Mouse (Mus musculus): ENCODE measurements around the gene Crxos. TPM values are rescaled to one million over a fixed set of nuclear protein-coding genes. Genes with fewer than 3 reads are reported as not detected.
"Not testable (repeated sequence)": the region's sequence is repeated elsewhere in the genome, so short reads cannot be mapped to it uniquely, and the experiment has no call there.

The Crxos gene
- total and polyA plus RNA-seq, 3 experiments, result 0.38 TPM; not detected in 2

- Histone ChIP-seq H3K9me3 (replicated peaks) (no peaks in the 10 kb centered on the region), H3K4me3 (ENCODE audit: low read depth, low read length) (no peak overlapping the region), H3K36me3 (replicated peaks) (peaks cover under 1% of the 10 kb centered on the region), H3K27me3 (ENCODE audit: insufficient read depth, low read length) (peaks cover 25% of the 10 kb centered on the region), H3K4me1 (ENCODE audit: insufficient read depth, low read depth, low read length) (peaks cover 4% of the 10 kb centered on the region; the same call in 1 of the 2 replicates)
- DNase-seq (ENCODE audit: low spot score), result no peak
- ATAC-seq (ENCODE audit: extremely low read depth, insufficient number of reproducible peaks, low FRiP score, poor library complexity, severe bottlenecking), result no peak
- TF ChIP-seq POLR2AphosphoS5 (IDR thresholded peaks at IDR 0.05; ENCODE audit: insufficient replicate concordance, low read depth, low read length) (no peak), CTCF (IDR thresholded peaks at IDR 0.05; ENCODE audit: low read depth, low read length) (no peak)
Measured at GRCm38 (mm10) chr7:15910521-15910920, 28.1 kb downstream of the Crxos start.

- peak; percentile 54 for ATAC-seq (ENCODE audit: extremely low read depth, insufficient number of reproducible peaks, low FRiP score, poor library complexity, severe bottlenecking)
- H3K4me3 ChIP-seq (ENCODE audit: low read depth, low read length), result no peak overlapping the region
- DNase-seq (ENCODE audit: low spot score), result peak; percentile 50
- H3K4me1 ChIP-seq (ENCODE audit: insufficient read depth, low read depth, low read length), result peaks cover 4% of the 10 kb centered on the region; the same call in 1 of the 2 replicates
- peaks cover 15% of the 10 kb centered on the region for H3K36me3 ChIP-seq (replicated peaks)
- no peaks in the 10 kb centered on the region for H3K9me3 ChIP-seq (replicated peaks)
- H3K27me3 ChIP-seq (ENCODE audit: insufficient read depth, low read length), result peaks cover 17% of the 10 kb centered on the region
- TF ChIP-seq GATA2 (IDR thresholded peaks at IDR 0.05; ENCODE audit: borderline replicate concordance, low read depth, low read length) (no peak), CTCF (IDR thresholded peaks at IDR 0.05; ENCODE audit: low read depth, low read length) (peak; percentile 50), POLR2AphosphoS5 (IDR thresholded peaks at IDR 0.05; ENCODE audit: insufficient replicate concordance, low read depth, low read length) (no peak), GATA1 (IDR thresholded peaks at IDR 0.05; ENCODE audit: borderline replicate concordance, low read length) (no peak), TAL1 (conservative IDR thresholded peaks at IDR 0.05; ENCODE audit: low read depth, low read length) (no peak)
Measured at GRCm38 (mm10) chr7:15912183-15912582, 29.8 kb downstream of the Crxos start.

GRCm38 (mm10) chr7:15914252-15914651, 31.8 kb downstream of the Crxos start:
- no peaks in the 10 kb centered on the region for H3K9me3 ChIP-seq (replicated peaks)
- ATAC-seq (ENCODE audit: extremely low read depth, insufficient number of reproducible peaks, low FRiP score, poor library complexity, severe bottlenecking), result no peak
- H3K27me3 ChIP-seq (ENCODE audit: insufficient read depth, low read length), result peaks cover 5% of the 10 kb centered on the region; the same call in 1 of the 2 replicates
- H3K36me3 ChIP-seq (replicated peaks), result peaks cover 33% of the 10 kb centered on the region
- no peak for TF ChIP-seq TAL1 (conservative IDR thresholded peaks at IDR 0.05; ENCODE audit: low read depth, low read length)
- TF ChIP-seq GATA2 (IDR thresholded peaks at IDR 0.05; ENCODE audit: borderline replicate concordance, low read depth, low read length), result no peak
- no peak for TF ChIP-seq POLR2AphosphoS5 (IDR thresholded peaks at IDR 0.05; ENCODE audit: insufficient replicate concordance, low read depth, low read length)
- TF ChIP-seq CTCF (IDR thresholded peaks at IDR 0.05; ENCODE audit: low read depth, low read length), result peak; percentile 97
- TF ChIP-seq GATA1 (IDR thresholded peaks at IDR 0.05; ENCODE audit: borderline replicate concordance, low read length), result no peak
- peaks cover 16% of the 10 kb centered on the region for H3K4me1 ChIP-seq (ENCODE audit: insufficient read depth, low read depth, low read length)
- no peak for DNase-seq (ENCODE audit: low spot score)
- no peak overlapping the region for H3K4me3 ChIP-seq (ENCODE audit: low read depth, low read length)

- no peak overlapping the region for H3K4me3 ChIP-seq (ENCODE audit: low read depth, low read length)
- H3K36me3 ChIP-seq (replicated peaks), result peaks cover 38% of the 10 kb centered on the region
- DNase-seq (ENCODE audit: low spot score) (no peak), ATAC-seq (ENCODE audit: extremely low read depth, insufficient number of reproducible peaks, low FRiP score, poor library complexity, severe bottlenecking) (no peak)
- H3K27me3 ChIP-seq (ENCODE audit: insufficient read depth, low read length), result peaks cover 5% of the 10 kb centered on the region; the same call in 1 of the 2 replicates
- TF ChIP-seq GATA2 (IDR thresholded peaks at IDR 0.05; ENCODE audit: borderline replicate concordance, low read depth, low read length), result no peak
- no peak for TF ChIP-seq TAL1 (conservative IDR thresholded peaks at IDR 0.05; ENCODE audit: low read depth, low read length)
- no peak for TF ChIP-seq GATA1 (IDR thresholded peaks at IDR 0.05; ENCODE audit: borderline replicate concordance, low read length)
- no peak for TF ChIP-seq CTCF (IDR thresholded peaks at IDR 0.05; ENCODE audit: low read depth, low read length)
- TF ChIP-seq POLR2AphosphoS5 (IDR thresholded peaks at IDR 0.05; ENCODE audit: insufficient replicate concordance, low read depth, low read length), result no peak
- H3K9me3 ChIP-seq (replicated peaks), result no peaks in the 10 kb centered on the region
- peaks cover 21% of the 10 kb centered on the region for H3K4me1 ChIP-seq (ENCODE audit: insufficient read depth, low read depth, low read length)
Measured at GRCm38 (mm10) chr7:15914751-15915150, 32.3 kb downstream of the Crxos start.

GRCm38 (mm10) chr7:15915695-15916094, 33.3 kb downstream of the Crxos start:
- peaks cover 30% of the 10 kb centered on the region for H3K4me1 ChIP-seq (ENCODE audit: insufficient read depth, low read depth, low read length)
- peaks cover 47% of the 10 kb centered on the region for H3K36me3 ChIP-seq (replicated peaks)
- H3K9me3 ChIP-seq (replicated peaks); ATAC-seq (ENCODE audit: extremely low read depth, insufficient number of reproducible peaks, low FRiP score, poor library complexity, severe bottlenecking); DNase-seq (ENCODE audit: low spot score); H3K4me3 ChIP-seq (ENCODE audit: low read depth, low read length); H3K27me3 ChIP-seq (ENCODE audit: insufficient read depth, low read length): not testable (repeated sequence)

GRCm38 (mm10) chr7:15916134-15916723, 33.8 kb downstream of the Crxos start:
- peaks cover 50% of the 10 kb centered on the region for H3K36me3 ChIP-seq (replicated peaks)
- no peak for TF ChIP-seq GATA1 (IDR thresholded peaks at IDR 0.05; ENCODE audit: borderline replicate concordance, low read length)
- no peak for TF ChIP-seq TAL1 (conservative IDR thresholded peaks at IDR 0.05; ENCODE audit: low read depth, low read length)
- TF ChIP-seq CTCF (IDR thresholded peaks at IDR 0.05; ENCODE audit: low read depth, low read length), result no peak
- TF ChIP-seq POLR2AphosphoS5 (IDR thresholded peaks at IDR 0.05; ENCODE audit: insufficient replicate concordance, low read depth, low read length), result no peak
- no peak for TF ChIP-seq GATA2 (IDR thresholded peaks at IDR 0.05; ENCODE audit: borderline replicate concordance, low read depth, low read length)
- H3K27me3 ChIP-seq (ENCODE audit: insufficient read depth, low read length), result no peaks in the 10 kb centered on the region
- H3K4me1 ChIP-seq (ENCODE audit: insufficient read depth, low read depth, low read length), result peaks cover 35% of the 10 kb centered on the region
- H3K9me3 ChIP-seq (replicated peaks), result no peaks in the 10 kb centered on the region
- ATAC-seq (ENCODE audit: extremely low read depth, insufficient number of reproducible peaks, low FRiP score, poor library complexity, severe bottlenecking) (no peak), DNase-seq (ENCODE audit: low spot score) (no peak)
- H3K4me3 ChIP-seq (ENCODE audit: low read depth, low read length), result no peak overlapping the region

GRCm38 (mm10) chr7:15916996-15917395, 34.6 kb downstream of the Crxos start:
- no peak for DNase-seq (ENCODE audit: low spot score)
- H3K9me3 ChIP-seq (replicated peaks), result no peaks in the 10 kb centered on the region
- peaks cover 42% of the 10 kb centered on the region for H3K4me1 ChIP-seq (ENCODE audit: insufficient read depth, low read depth, low read length)
- H3K4me3 ChIP-seq (ENCODE audit: low read depth, low read length), result no peak overlapping the region
- H3K36me3 ChIP-seq (replicated peaks), result peaks cover 50% of the 10 kb centered on the region
- TF ChIP-seq GATA1 (IDR thresholded peaks at IDR 0.05; ENCODE audit: borderline replicate concordance, low read length) (no peak), POLR2AphosphoS5 (IDR thresholded peaks at IDR 0.05; ENCODE audit: insufficient replicate concordance, low read depth, low read length) (no peak), TAL1 (conservative IDR thresholded peaks at IDR 0.05; ENCODE audit: low read depth, low read length) (no peak), GATA2 (IDR thresholded peaks at IDR 0.05; ENCODE audit: borderline replicate concordance, low read depth, low read length) (no peak), CTCF (IDR thresholded peaks at IDR 0.05; ENCODE audit: low read depth, low read length) (no peak)
- H3K27me3 ChIP-seq (ENCODE audit: insufficient read depth, low read length), result no peaks in the 10 kb centered on the region
- no peak for ATAC-seq (ENCODE audit: extremely low read depth, insufficient number of reproducible peaks, low FRiP score, poor library complexity, severe bottlenecking)
